Mouse (Mus musculus): ENCODE measurements around the gene BC061212.
"Not testable (repeated sequence)": the region's sequence is repeated elsewhere in the genome, so short reads cannot be mapped to it uniquely, and the experiment has no call there.

BC061212 gene

DNA sequence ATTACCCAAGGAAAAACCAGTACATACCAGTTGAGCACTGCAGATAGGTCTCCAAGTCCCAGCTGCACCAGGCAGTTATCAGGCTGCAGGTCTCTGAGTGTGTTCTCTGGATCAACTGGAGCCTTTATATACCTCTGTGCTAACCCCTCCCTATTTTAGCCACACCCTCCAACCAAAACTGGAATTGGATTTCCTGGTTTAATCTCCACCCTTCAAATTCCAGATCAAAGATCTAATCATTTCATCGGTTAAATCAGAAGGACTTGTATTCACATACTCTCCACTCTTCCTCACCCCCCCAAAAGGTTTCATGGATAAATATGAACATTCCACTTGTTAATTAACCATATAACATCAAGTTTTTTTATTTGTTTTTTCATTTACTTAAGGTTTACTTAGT is at the start of gene BC061212:
TSS of gene BC061212 (minus strand) at position 101 of the 400 bp plus-strand sequence.
- DNase-seq (ENCODE audit: low read depth, low spot score) = not testable (repeated sequence)

DNA sequence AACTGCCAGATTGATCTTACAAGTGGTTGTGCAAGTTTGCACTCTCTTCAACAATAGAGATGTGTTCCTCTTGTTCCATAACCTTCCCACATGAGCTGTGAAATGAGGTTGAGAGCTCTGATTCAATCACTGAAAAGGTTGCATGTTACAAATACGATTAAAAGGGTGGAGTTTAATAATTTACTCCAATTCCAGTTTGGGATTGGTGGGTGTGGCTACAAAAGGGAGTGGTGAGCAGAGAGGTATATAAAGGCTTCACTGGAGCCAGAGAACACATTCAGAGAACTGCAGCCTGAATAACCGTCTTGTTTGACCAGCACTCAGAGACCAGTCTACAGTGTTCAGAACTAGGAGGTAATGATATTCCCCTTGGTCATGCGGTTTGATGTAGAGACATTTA is 5.7 kb upstream of the BC061212 start, which contains the start of gene Gm6351:
TSS of gene Gm6351 (plus strand) at position 301 of the 400 bp plus-strand sequence.
- not testable (repeated sequence) for DNase-seq (ENCODE audit: low read depth, low spot score)
